ENCODE assay signal across 8 mouse cellular contexts in the genomic region with DNA sequence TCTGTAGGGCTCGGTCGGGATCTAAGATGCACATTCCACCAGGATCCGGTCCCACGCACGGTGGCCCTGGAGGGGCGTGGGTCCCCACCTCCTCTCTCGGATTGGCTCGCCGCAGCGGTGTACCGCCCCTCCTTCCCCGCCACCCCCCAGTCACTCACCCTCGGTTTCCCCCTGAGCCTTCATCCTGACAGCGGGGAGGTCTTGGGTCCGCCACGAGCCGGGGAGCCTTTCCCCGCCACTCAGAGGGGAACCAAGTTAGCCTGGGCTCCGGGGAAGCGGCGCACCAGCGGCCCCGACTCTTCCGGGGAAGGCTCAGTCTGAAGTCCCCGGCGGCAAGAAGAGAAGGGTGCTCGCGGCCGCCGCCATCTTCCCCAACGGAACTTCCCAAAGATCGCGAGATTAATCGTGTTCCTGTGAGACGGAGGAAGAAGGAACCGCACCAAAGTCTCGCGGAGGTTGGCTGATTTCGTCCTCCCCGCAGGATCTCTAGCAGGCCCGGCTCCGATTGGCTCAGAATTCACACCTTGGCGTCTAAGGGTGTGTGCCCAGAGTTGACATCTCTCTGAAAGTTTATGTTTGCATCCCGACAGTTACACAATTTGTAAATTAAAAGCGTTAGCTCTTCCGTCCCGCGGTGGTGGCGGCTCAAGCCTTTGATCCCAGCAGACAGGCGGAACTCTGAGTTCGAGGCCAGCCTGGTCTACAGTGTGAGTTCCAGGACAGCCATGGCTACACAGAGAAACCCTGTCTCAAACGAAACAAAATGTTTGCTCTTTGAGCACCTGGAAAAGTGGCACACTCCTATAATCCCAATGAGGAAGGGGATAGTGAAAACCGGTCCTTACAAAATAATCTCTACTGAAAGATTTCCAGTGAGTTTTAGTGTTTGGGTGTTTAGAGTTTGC. TPM values are rescaled to one million over a fixed set of nuclear protein-coding genes. Genes with fewer than 3 reads are reported as not detected.
A peak's percentile ranks its signal among the peaks of the same experiment; 100 is the strongest.
DNase-seq lines count a peak whose midpoint lies in the region; ATAC-seq and TF ChIP-seq lines count a peak whose summit lies in the region.

TSS of gene Med1 (minus strand) at position 393 of the 905 bp plus-strand sequence.

- peak; percentile 94 for TF ChIP-seq POLR2A in CH12.LX (IDR thresholded peaks at IDR 0.05; ENCODE audit: low read depth, low read length)

- in situ Hi-C loops in CH12.LX (cut with MboI; ENCODE audit: low pct_ligation_motif_present, low pct_unique_long_range_greater_than_20kb, low sequenced_read_pairs), result loop anchor here (5.0 kb wide), 1 partner anchor 46 kb away; no protein-coding TSS in a partner anchor

- WGBS in forebrain, embryonic 11.5 days, result under 1% methylated on average over 51 of the region's 53 CpGs
- WGBS in heart, embryonic 16.5 days, result 1% methylated on average over 53 of the region's 53 CpGs
- under 1% methylated on average over 53 of the region's 53 CpGs for WGBS in liver, embryonic 15.5 days (ENCODE audit: insufficient replicate concordance)
- 1% methylated on average over 53 of the region's 53 CpGs for WGBS in neural tube, embryonic 12.5 days

- peaks cover 47% of the 10 kb centered on the region for H3K79me2 ChIP-seq in CH12.LX (replicated peaks; ENCODE audit: control insufficient read depth, extremely low read depth, insufficient read depth, poor library complexity, severe bottlenecking)

- H3K27ac ChIP-seq in CH12.LX (ENCODE audit: insufficient read depth, low read depth), result peak within 1 kb of the TSS; percentile 74
- H3K27ac ChIP-seq in forebrain, embryonic 11.5 days (ENCODE audit: low read depth, low read length), result peak within 1 kb of the TSS; percentile 79
- H3K27ac ChIP-seq in heart, embryonic 16.5 days (ENCODE audit: low read length), result peak within 1 kb of the TSS; percentile 93
- peak within 1 kb of the TSS; percentile 83 for H3K27ac ChIP-seq in liver, embryonic 15.5 days (replicated peaks)
- peak within 1 kb of the TSS; percentile 74; the same call in 1 of the 2 replicates for H3K27ac ChIP-seq in neural tube, embryonic 12.5 days

- peak within 1 kb of the TSS; percentile 85 for H3K4me2 ChIP-seq in CH12.LX (ENCODE audit: insufficient read depth, low read depth, poor library complexity, severe bottlenecking)
- H3K4me2 ChIP-seq in forebrain, embryonic 11.5 days (ENCODE audit: low read depth, low read length, severe bottlenecking), result peak within 1 kb of the TSS; percentile 79
- peak within 1 kb of the TSS; percentile 80 for H3K4me2 ChIP-seq in heart, embryonic 16.5 days (ENCODE audit: low read depth, low read length)
- H3K4me2 ChIP-seq in liver, embryonic 15.5 days, result peak within 1 kb of the TSS; percentile 75
- H3K4me2 ChIP-seq in neural tube, embryonic 12.5 days (replicated peaks), result peak within 1 kb of the TSS; percentile 77

- peak within 1 kb of the TSS; percentile 66 to 98 (median 79) for H3K4me3 ChIP-seq in CH12.LX (replicated peaks in 1 of 3; ENCODE audit: low read depth in 2 of 3, low read length in 2 of 3, poor library complexity in 1 of 3)
- H3K4me3 ChIP-seq in forebrain, embryonic 11.5 days (ENCODE audit: low read depth, low read length), result peak within 1 kb of the TSS; percentile 92
- H3K4me3 ChIP-seq in heart, embryonic 16.5 days (ENCODE audit: low read length), result peak within 1 kb of the TSS; percentile 72
- peak within 1 kb of the TSS; percentile 69 for H3K4me3 ChIP-seq in liver, embryonic 15.5 days (replicated peaks)
- H3K4me3 ChIP-seq in neural tube, embryonic 12.5 days, result peak within 1 kb of the TSS; percentile 82

- TF ChIP-seq EP300 in CH12.LX (IDR thresholded peaks at IDR 0.05; ENCODE audit: low read length), result no peak

- no peak for TF ChIP-seq RAD21 in CH12.LX (IDR thresholded peaks at IDR 0.05; ENCODE audit: low read depth, low read length)

- dilution Hi-C loops in CH12.LX (cut with MboI; ENCODE audit: extremely low pct_ligation_motif_present, extremely low pct_unique_long_range_greater_than_20kb, low sequenced_read_pairs), result no loop called here

- H3K36me3 ChIP-seq in CH12.LX (replicated peaks in 1 of 2; ENCODE audit: control insufficient read depth in 1 of 2, insufficient read depth in 1 of 2, low read length in 1 of 2), result peaks cover 15 to 32% of the 10 kb centered on the region in 2 experiments
- peaks cover 2% of the 10 kb centered on the region for H3K36me3 ChIP-seq in forebrain, embryonic 11.5 days (ENCODE audit: control insufficient read depth, insufficient read depth, low read length)
- peaks cover 12% of the 10 kb centered on the region for H3K36me3 ChIP-seq in heart, embryonic 16.5 days (ENCODE audit: control insufficient read depth, insufficient read depth)
- peaks cover 26% of the 10 kb centered on the region for H3K36me3 ChIP-seq in liver, embryonic 15.5 days (replicated peaks)
- peaks cover 20% of the 10 kb centered on the region for H3K36me3 ChIP-seq in neural tube, embryonic 12.5 days

- peak; percentile 100 for DNase-seq in CH12.LX (ENCODE audit: extremely low read depth)
- peak; percentile 97 for DNase-seq in c-Kit-positive CD71-positive TER-119-negative erythroid progenitor cells, embryonic 14.5 days (ENCODE audit: low read depth)
- peak; percentile 95 for DNase-seq in forebrain, embryonic 11.5 days (ENCODE audit: low spot score)
- peak; percentile 95 to 98 for DNase-seq in kidney, postnatal 36 days
- peak; percentile 96 for DNase-seq in telencephalon, adult 2 months (ENCODE audit: low read depth, low spot score)

- no peaks in the 10 kb centered on the region for H3K27me3 ChIP-seq in CH12.LX (replicated peaks)
- no peaks in the 10 kb centered on the region for H3K27me3 ChIP-seq in forebrain, embryonic 11.5 days (ENCODE audit: control insufficient read depth, insufficient read depth, low read length)
- no peaks in the 10 kb centered on the region for H3K27me3 ChIP-seq in heart, embryonic 16.5 days (ENCODE audit: control insufficient read depth, insufficient read depth, low read length)
- H3K27me3 ChIP-seq in liver, embryonic 15.5 days, result peaks cover 4% of the 10 kb centered on the region; the same call in 1 of the 2 replicates
- H3K27me3 ChIP-seq in neural tube, embryonic 12.5 days (replicated peaks), result no peaks in the 10 kb centered on the region

- H3K9ac ChIP-seq in CH12.LX (ENCODE audit: insufficient read depth, low read depth), result peak within 1 kb of the TSS; percentile 83
- H3K9ac ChIP-seq in forebrain, embryonic 11.5 days (ENCODE audit: low read length), result peak within 1 kb of the TSS; percentile 92
- H3K9ac ChIP-seq in heart, embryonic 16.5 days (ENCODE audit: low read length), result peak within 1 kb of the TSS; percentile 90
- H3K9ac ChIP-seq in liver, embryonic 15.5 days, result peak within 1 kb of the TSS; percentile 79
- H3K9ac ChIP-seq in neural tube, embryonic 12.5 days, result peak within 1 kb of the TSS; percentile 92

- TF ChIP-seq CTCF in CH12.LX (conservative IDR thresholded peaks at IDR 0.05 in 1 of 2, IDR thresholded peaks at IDR 0.05 in 1 of 2; ENCODE audit: low read depth in 2 of 2, low read length in 2 of 2), result no peak

- H3K4me1 ChIP-seq in CH12.LX (ENCODE audit: control insufficient read depth in 1 of 2, insufficient read depth in 2 of 2), result peaks cover 0 to 19% of the 10 kb centered on the region in 2 experiments; a peak in 2 of 4 replicates
- peaks cover 5% of the 10 kb centered on the region for H3K4me1 ChIP-seq in forebrain, embryonic 11.5 days (replicated peaks; ENCODE audit: control insufficient read depth, insufficient read depth, low read length)
- peaks cover 14% of the 10 kb centered on the region for H3K4me1 ChIP-seq in heart, embryonic 16.5 days (ENCODE audit: control insufficient read depth, insufficient read depth, low read length)
- peaks cover 30% of the 10 kb centered on the region for H3K4me1 ChIP-seq in liver, embryonic 15.5 days (replicated peaks)
- H3K4me1 ChIP-seq in neural tube, embryonic 12.5 days, result peaks cover 9% of the 10 kb centered on the region

- H3K9me3 ChIP-seq in CH12.LX (replicated peaks; ENCODE audit: low read length), result no peaks in the 10 kb centered on the region
- H3K9me3 ChIP-seq in forebrain, embryonic 11.5 days (ENCODE audit: control insufficient read depth, low read length), result no peaks in the 10 kb centered on the region
- H3K9me3 ChIP-seq in heart, embryonic 16.5 days (replicated peaks; ENCODE audit: control insufficient read depth, low read length), result no peaks in the 10 kb centered on the region
- H3K9me3 ChIP-seq in liver, embryonic 15.5 days (replicated peaks), result no peaks in the 10 kb centered on the region
- H3K9me3 ChIP-seq in neural tube, embryonic 12.5 days, result no peaks in the 10 kb centered on the region

- peak; percentile 92 for ATAC-seq in forebrain, embryonic 11.5 days (replicated peaks; ENCODE audit: low FRiP score)
- ATAC-seq in heart, embryonic 16.5 days (replicated peaks; ENCODE audit: extremely low read depth, insufficient read depth, low FRiP score), result peak; percentile 93
- peak; percentile 98 for ATAC-seq in liver, embryonic 15.5 days (ENCODE audit: insufficient read depth)
- peak; percentile 97 for ATAC-seq in neural tube, embryonic 12.5 days (ENCODE audit: low FRiP score, low read depth)

TF ChIP-seq in CH12.LX, 34 proteins besides CTCF, POLR2A, EP300 and RAD21 (continues in another document):
- TF ChIP-seq NRF1 (IDR thresholded peaks at IDR 0.05; ENCODE audit: low read depth, low read length) (peak; percentile 56), ZKSCAN1 (IDR thresholded peaks at IDR 0.05; ENCODE audit: borderline replicate concordance, low read depth, low read length) (no peak), KAT2A (IDR thresholded peaks at IDR 0.05; ENCODE audit: insufficient replicate concordance, low read length) (peak; percentile 82), MEF2A (IDR thresholded peaks at IDR 0.05; ENCODE audit: borderline replicate concordance, low read depth, low read length) (peak; percentile 26; the same call in 1 of the 2 replicates), PAX5 (IDR thresholded peaks at IDR 0.05; ENCODE audit: low read length) (no peak), TBP (conservative IDR thresholded peaks at IDR 0.05; ENCODE audit: low read depth, low read length) (peak; percentile 91), USF2 (conservative IDR thresholded peaks at IDR 0.05; ENCODE audit: low read depth, low read length) (no peak), SIN3A (IDR thresholded peaks at IDR 0.05; ENCODE audit: low read length) (peak; percentile 90), E2F4 (IDR thresholded peaks at IDR 0.05; ENCODE audit: insufficient replicate concordance, low read depth, low read length) (no peak), IRF4 (IDR thresholded peaks at IDR 0.05; ENCODE audit: low read depth, low read length) (peak; percentile 46; the same call in 1 of the 2 replicates), RCOR1 (conservative IDR thresholded peaks at IDR 0.05; ENCODE audit: low read depth, low read length) (no peak; the same call in 1 of the 2 replicates)

RNA-seq across cellular contexts. Expression of gene Med1, which starts in this region (rescaled TPM):
- total RNA-seq in CH12.LX (2012; rRNA removed) (28.8 and 40.8 TPM in 2 replicates), CH12.LX (2014; rRNA removed) (51.4 and 52.0 TPM in 2 replicates)
- polyA plus RNA-seq in CH12.LX (2012; ENCODE audit: insufficient read length, low read depth), result 54.7 and 58.9 TPM in 2 replicates
- 75.5 and 81.7 TPM in 2 replicates for polyA plus RNA-seq in forebrain, embryonic 11.5 days (2014; fragmentation: Nextera tagmentation; extraction: Ambion mirVana)
- 45.7 and 49.2 TPM in 2 replicates for polyA plus RNA-seq in heart, embryonic 16.5 days (2015; fragmentation: Nextera tagmentation; extraction: Ambion mirVana)
- 21.1 and 21.3 TPM in 2 replicates for polyA plus RNA-seq in liver, embryonic 15.5 days (2015; fragmentation: Nextera tagmentation; extraction: Ambion mirVana)
- 62.9 and 74.0 TPM in 2 replicates for polyA plus RNA-seq in neural tube, embryonic 12.5 days (2016; fragmentation: Nextera tagmentation; extraction: Ambion mirVana)

Comparison
In these comparisons a context has a peak if more than half of its experiments do, and no peak if none do; other contexts are left out.
1. Peak in every context shown above with its lines: DNase-seq, ATAC-seq, H3K4me3 ChIP-seq and H3K27ac ChIP-seq.